Mouse (Mus musculus) liver, embryonic 14.5 days (tissue): ENCODE results near the gene Gm11099.

Experiments
- CTCF ChIP-seq: IDR thresholded peaks from 2 replicates; pipeline ENCODE4 v1.5.1; 2016; ENCODE audit warnings: antibody characterized with exemption, low read depth, control low read depth
- EP300 ChIP-seq: IDR thresholded peaks from 2 replicates; pipeline ENCODE4 v1.6.1; 2016; ENCODE audit warnings: antibody characterized with exemption, low read depth

- TF ChIP-seq CTCF (no peak), EP300 (no peak)
Observed at GRCm38 (mm10) chr2:58829981-58830742, 29.1 kb upstream of the Gm11099 start.
